Mouse (Mus musculus) cerebellum, postnatal 14 days (tissue): ENCODE measurements around the gene Sf3b4.

Experiments
- DNase-seq, 2 experiments: peaks; one replicate each; pipeline ENCODE4 v3.0.0; 2021; ENCODE audit warnings: mixed read lengths in 2 of 2

Gene Sf3b4

DNA sequence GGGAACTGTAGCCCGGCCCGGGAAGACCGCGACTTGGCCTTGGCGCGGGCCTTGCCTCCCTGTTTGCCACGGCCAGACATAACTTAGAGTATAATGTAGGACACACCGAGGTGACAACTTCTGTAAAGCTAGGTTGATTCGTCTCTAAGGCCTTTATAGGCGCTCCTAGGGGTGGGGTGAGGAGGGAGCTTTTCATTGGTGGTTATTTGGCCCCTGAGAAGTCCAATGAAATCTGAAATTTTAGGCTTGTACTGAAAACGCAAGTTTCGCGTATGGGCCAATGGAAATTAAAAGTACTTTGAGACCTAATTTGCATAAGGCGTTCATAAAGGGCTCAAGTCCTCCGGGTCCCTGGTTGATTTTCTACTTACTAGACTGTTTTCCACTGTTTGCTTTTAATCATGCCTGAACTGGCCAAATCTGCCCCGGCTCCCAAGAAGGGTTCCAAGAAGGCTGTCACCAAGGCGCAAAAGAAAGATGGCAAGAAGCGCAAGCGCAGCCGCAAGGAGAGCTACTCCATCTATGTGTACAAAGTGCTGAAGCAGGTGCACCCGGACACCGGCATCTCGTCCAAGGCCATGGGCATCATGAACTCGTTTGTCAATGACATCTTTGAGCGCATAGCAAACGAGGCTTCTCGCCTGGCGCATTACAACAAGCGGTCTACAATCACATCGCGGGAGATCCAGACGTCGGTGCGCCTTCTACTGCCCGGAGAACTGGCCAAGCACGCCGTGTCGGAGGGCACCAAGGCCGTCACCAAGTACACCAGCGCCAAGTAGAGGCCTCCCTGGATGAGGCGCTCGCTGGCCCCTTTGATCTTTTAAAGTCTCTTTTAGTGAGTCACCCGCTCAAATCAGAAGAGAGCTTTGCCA lies 48.9 kb downstream of the Sf3b4 start, which contains the start of the genes Hist2h2ac and Hist2h2be:
Gene Hist2h2ac (minus strand): TSS at position 116 of the 875 bp plus-strand sequence.
Gene Hist2h2be (plus strand): TSS at position 355 of the 875 bp plus-strand sequence.
- peak; percentile 73 to 83 for DNase-seq

DNA sequence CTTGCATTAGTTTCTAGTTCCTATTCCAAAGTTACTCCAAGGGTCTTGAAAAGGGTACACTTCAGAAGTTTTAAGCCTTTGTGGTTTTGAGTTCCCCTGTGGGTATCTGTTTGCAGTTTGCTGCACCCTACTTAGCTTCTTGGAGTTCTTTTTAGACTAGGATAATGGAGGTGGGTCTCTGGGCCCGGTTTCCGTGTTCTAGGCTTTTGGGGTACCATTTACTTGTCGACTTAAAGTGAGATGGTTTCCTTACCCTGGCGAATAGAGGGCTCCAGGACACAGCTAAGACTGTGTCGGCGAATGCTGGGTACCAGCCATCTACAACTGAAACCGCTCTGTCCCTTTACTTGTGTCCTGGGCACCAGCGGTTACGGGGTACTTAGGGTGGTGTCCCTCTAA lies 49.5 kb downstream of the Sf3b4 start:
- peak in 1 of 2 experiments; percentile 30 for DNase-seq

DNA sequence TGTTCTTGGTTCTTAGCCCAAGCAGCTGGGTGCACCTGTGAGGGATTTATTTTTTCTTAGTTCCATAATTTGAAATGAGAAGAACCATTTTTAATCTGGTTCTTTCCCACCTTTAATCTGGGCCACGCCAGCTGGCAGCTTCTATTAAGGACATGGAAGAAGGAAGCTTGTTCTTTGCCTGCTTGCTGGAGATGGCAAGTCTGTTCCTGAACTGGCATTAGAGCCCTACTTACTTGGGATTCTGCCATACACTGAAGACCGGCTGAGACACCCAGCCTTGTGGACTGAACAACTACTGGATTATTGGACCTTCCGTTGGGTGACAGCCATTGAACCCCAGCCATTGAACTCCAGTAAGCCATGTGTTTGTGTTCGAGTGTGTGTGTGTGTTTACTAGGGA lies 50.6 kb downstream of the Sf3b4 start:
- no peak for DNase-seq

DNA sequence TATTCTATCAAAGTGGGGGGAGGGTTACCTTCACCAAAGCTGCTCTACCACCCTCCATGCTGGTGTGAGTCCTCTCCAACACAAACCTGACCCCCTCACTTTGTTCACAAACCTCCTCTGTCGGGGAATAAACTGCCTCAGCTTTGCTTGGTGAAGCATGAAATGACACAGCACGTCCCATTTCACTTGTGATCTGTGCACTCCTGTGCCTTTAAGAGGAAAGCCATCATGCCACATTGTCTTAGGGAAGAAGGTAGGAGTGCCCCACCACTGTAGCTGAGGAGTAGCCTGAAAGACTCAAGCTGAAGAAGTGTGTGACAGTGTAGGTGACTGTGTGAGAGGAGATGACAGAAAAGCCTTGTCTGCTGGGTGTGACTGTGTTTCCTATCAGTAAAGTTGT lies 53.3 kb downstream of the Sf3b4 start:
- DNase-seq: no peak
